Mouse (Mus musculus) MEL (cell line): Measurements from ENCODE around the gene Bcl6.

Source experiments
- CTCF ChIP-seq, 3 experiments: IDR thresholded peaks in 2 of 3; conservative IDR thresholded peaks in 1 of 3; 2 replicates each; pipeline ENCODE4 v1.5.1; 2011 to 2012; ENCODE audit warnings: low read length in 3 of 3, low read depth in 2 of 3, mild to moderate bottlenecking in 2 of 3, improper control_type of control experiment in 1 of 3, inconsistent platforms in 1 of 3, mixed read lengths in 1 of 3, moderate library complexity in 1 of 3; ENCODE audit not compliant: control insufficient read depth in 1 of 3, insufficient read depth in 1 of 3, poor library complexity in 1 of 3, severe bottlenecking in 1 of 3
- MAX ChIP-seq: IDR thresholded peaks from 2 replicates; pipeline ENCODE4 v1.6.1; 2011; ENCODE audit warnings: low read length, improper control_type of control experiment
- MAZ ChIP-seq: IDR thresholded peaks from 2 replicates; pipeline ENCODE4 v1.6.1; 2012; ENCODE audit warnings: low read depth, mild to moderate bottlenecking, inconsistent platforms, low read length, improper control_type of control experiment
- POLR2A ChIP-seq, 2 experiments: IDR thresholded peaks; 2 replicates each; pipeline ENCODE4 v1.6.1; 2011 to 2012; ENCODE audit warnings: low read length in 2 of 2, mild to moderate bottlenecking in 2 of 2, control low read depth in 1 of 2, improper control_type of control experiment in 1 of 2, low read depth in 1 of 2, moderate library complexity in 1 of 2; ENCODE audit not compliant: control insufficient read depth in 1 of 2, insufficient read depth in 1 of 2, poor library complexity in 1 of 2
- POLR2AphosphoS2 ChIP-seq: IDR thresholded peaks from 2 replicates; pipeline ENCODE4 v1.6.1; 2011; ENCODE audit warnings: low read length, improper control_type of control experiment
- POLR2AphosphoS5 ChIP-seq: IDR thresholded peaks from 2 replicates; pipeline ENCODE4 v1.6.1; 2012; ENCODE audit warnings: low read depth, borderline replicate concordance, mild to moderate bottlenecking, inconsistent platforms, low read length, moderate library complexity, mixed read lengths
- RCOR1 ChIP-seq: IDR thresholded peaks from 2 replicates; pipeline ENCODE4 v1.6.1; 2012; ENCODE audit warnings: low read depth, mild to moderate bottlenecking, inconsistent platforms, low read length, improper control_type of control experiment
- TAL1 ChIP-seq: IDR thresholded peaks from 2 replicates; pipeline ENCODE4 v1.6.1; 2012; ENCODE audit warnings: mild to moderate bottlenecking, inconsistent platforms, low read length, moderate library complexity, mixed read lengths
- TBP ChIP-seq: IDR thresholded peaks from 2 replicates; pipeline ENCODE4 v1.8.0; 2011; ENCODE audit warnings: low read depth, low read length, improper control_type of control experiment
- USF1 ChIP-seq: IDR thresholded peaks from 2 replicates; pipeline ENCODE4 v1.6.1; 2014; ENCODE audit warnings: low read depth, mild to moderate bottlenecking, inconsistent platforms, low read length, improper control_type of control experiment, moderate library complexity
- USF2 ChIP-seq, 2 experiments: IDR thresholded peaks; 2 replicates each; pipeline ENCODE4 v1.6.1; 2011 to 2012; ENCODE audit warnings: improper control_type of control experiment in 2 of 2, low read length in 2 of 2, borderline replicate concordance in 1 of 2, inconsistent platforms in 1 of 2, low read depth in 1 of 2, mild to moderate bottlenecking in 1 of 2; ENCODE audit not compliant: insufficient read depth in 1 of 2
- ZC3H11A ChIP-seq: IDR thresholded peaks from 2 replicates; pipeline ENCODE4 v1.6.1; 2012; ENCODE audit warnings: low read depth, mild to moderate bottlenecking, inconsistent platforms, low read length, improper control_type of control experiment

- no peak for TF ChIP-seq TBP
- TF ChIP-seq POLR2A (IDR thresholded peaks at IDR 0.05; ENCODE audit: control insufficient read depth in 1 of 2, insufficient read depth in 1 of 2, low read depth in 1 of 2, low read length in 2 of 2, poor library complexity in 1 of 2) = no peak
- TF ChIP-seq POLR2AphosphoS5 = no peak
- TF ChIP-seq USF2 (IDR thresholded peaks at IDR 0.05; ENCODE audit: borderline replicate concordance in 1 of 2, insufficient read depth in 1 of 2, low read depth in 1 of 2, low read length in 2 of 2) = no peak
- no peak for TF ChIP-seq MAZ
- TF ChIP-seq CTCF (IDR thresholded peaks at IDR 0.05 in 2 of 3, conservative IDR thresholded peaks at IDR 0.05 in 1 of 3; ENCODE audit: control insufficient read depth in 1 of 3, insufficient read depth in 1 of 3, low read depth in 2 of 3, low read length in 3 of 3, poor library complexity in 1 of 3, severe bottlenecking in 1 of 3) = no peak
- TF ChIP-seq TAL1 = no peak
- TF ChIP-seq ZC3H11A = no peak
- no peak for TF ChIP-seq MAX
- no peak for TF ChIP-seq USF1
- no peak for TF ChIP-seq RCOR1
- TF ChIP-seq POLR2AphosphoS2 = no peak
These were observed 12.5 kb downstream of the Bcl6 start for GRCm38 (mm10) chr16:23976196-23976595.
